Mouse (Mus musculus): ENCODE data around the gene Trappc12.

DNA sequence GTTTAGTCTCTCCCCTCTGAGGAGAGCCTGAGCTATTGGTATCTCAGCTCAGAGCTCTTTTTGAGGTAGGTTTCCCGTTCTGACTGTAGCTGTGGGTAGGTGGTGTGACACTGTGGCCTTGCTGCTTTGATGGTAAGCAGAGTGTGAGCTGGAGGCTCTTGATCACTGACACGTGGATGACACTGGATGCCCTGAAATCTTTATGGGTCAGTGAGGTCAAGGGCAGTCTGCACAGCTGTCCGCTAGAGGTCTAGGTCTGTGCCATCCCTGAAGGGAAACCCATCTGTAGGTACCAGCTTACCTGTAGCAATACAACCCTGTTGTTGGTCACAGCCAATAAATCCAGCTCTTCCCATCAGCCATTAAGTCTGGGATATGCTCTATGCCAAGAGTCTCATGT is 64.5 kb downstream of the Trappc12 start:
- TF ChIP-seq GATA1 (IDR thresholded peaks at IDR 0.05; ENCODE audit: low read length) (no peak), TAL1 (IDR thresholded peaks at IDR 0.05; ENCODE audit: low read length) (no peak)

Measured in erythroblast, embryonic 14.5 days (primary cell).